Mouse (Mus musculus) forebrain, embryonic 11.5 days (tissue): ENCODE measurements at regions not wholly inside any gene's neighbourhood (a gene's known extent, or its start where the extent isn't known, plus 50 kb on each side); places are given as distances from the start of the nearest gene placed in this dataset.

ENCODE experiments used
- ATAC-seq: fragments of 200-750 bp; cut with Nextera tagmentation; replicated peaks from 2 replicates; pipeline ENCODE4 v1.8.0; 2017; ENCODE audit warnings: moderate TSS enrichment; ENCODE audit not compliant: low FRiP score
- DNase-seq: peaks from one replicate; pipeline ENCODE4 v3.0.0-alpha.2; 2017; ENCODE audit warnings: low spot score
- H3K27ac ChIP-seq: fragments of 300-500 bp; sonication (generic); 2 replicates; pipeline ENCODE4 v1.5.1; 2014; ENCODE audit warnings: low read depth, low read length
- H3K27me3 ChIP-seq: fragments of 300-500 bp; sonication (generic); 2 replicates; pipeline ENCODE4 v1.6.1; 2014; ENCODE audit warnings: mild to moderate bottlenecking, low read length, mixed read lengths; ENCODE audit not compliant: control insufficient read depth, insufficient read depth
- H3K36me3 ChIP-seq: fragments of 300-500 bp; sonication (generic); 2 replicates; pipeline ENCODE4 v1.6.1; 2014; ENCODE audit warnings: mild to moderate bottlenecking, low read length, moderate library complexity, mixed read lengths; ENCODE audit not compliant: control insufficient read depth, insufficient read depth
- H3K4me1 ChIP-seq: fragments of 300-500 bp; sonication (generic); replicated peaks from 2 replicates; pipeline ENCODE4 v1.6.1; 2014; ENCODE audit warnings: low read length, mixed read lengths; ENCODE audit not compliant: control insufficient read depth, insufficient read depth
- H3K4me2 ChIP-seq: fragments of 300-500 bp; sonication (generic); 2 replicates; pipeline ENCODE4 v1.6.1; 2014; ENCODE audit warnings: low read depth, mild to moderate bottlenecking, low read length, moderate library complexity, mixed read lengths; ENCODE audit not compliant: severe bottlenecking
- H3K4me3 ChIP-seq: fragments of 300-500 bp; sonication (generic); 2 replicates; pipeline ENCODE4 v1.5.1; 2014; ENCODE audit warnings: low read depth, low read length
- H3K9ac ChIP-seq: fragments of 300-500 bp; sonication (generic); 2 replicates; pipeline ENCODE4 v1.6.1; 2014; ENCODE audit warnings: low read length
- H3K9me3 ChIP-seq: fragments of 300-500 bp; sonication (generic); 2 replicates; pipeline ENCODE4 v1.6.1; 2016; ENCODE audit warnings: low read length, mixed read lengths; ENCODE audit not compliant: control insufficient read depth
- WGBS: fragments of 180-500 bp; shearing (Covaris S2); extraction: QIAGEN DNeasy Blood & Tissue Kit; methylation state at CpG from one replicate; pipeline ENCODE4 v1.1.7; 2014; 5-methylcytosine and 5-hydroxymethylcytosine counted together

DNA sequence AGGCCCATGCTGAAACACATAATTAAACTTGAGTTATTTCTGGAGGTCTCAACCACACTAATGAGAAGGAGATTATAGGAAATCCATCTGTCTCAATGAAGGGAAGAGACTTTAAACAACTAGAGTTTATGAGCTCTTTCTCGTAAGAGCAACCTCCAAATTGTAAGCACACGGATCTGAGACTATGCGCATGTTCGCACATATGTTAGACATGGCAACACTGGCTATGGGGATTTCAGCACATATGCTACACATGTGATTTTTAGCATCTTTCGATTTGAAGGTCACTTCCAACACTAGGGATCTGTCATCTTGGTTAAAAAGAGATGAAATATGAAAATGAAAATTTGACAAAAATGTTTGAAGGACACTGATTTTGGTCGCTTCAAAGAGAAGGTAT is 105.5 kb upstream of the Spaca1 start:
- Histone ChIP-seq H3K4me2 (no peak overlapping the region), H3K9ac (no peak overlapping the region), H3K4me3 (no peak overlapping the region), H3K9me3 (no peaks in the 10 kb centered on the region), H3K36me3 (no peaks in the 10 kb centered on the region), H3K4me1 (no peaks in the 10 kb centered on the region), H3K27ac (no peak overlapping the region), H3K27me3 (no peaks in the 10 kb centered on the region)
- ATAC-seq (no peak), DNase-seq (no peak)
- WGBS, result 87% methylated on average over 6 of the region's 6 CpGs

DNA sequence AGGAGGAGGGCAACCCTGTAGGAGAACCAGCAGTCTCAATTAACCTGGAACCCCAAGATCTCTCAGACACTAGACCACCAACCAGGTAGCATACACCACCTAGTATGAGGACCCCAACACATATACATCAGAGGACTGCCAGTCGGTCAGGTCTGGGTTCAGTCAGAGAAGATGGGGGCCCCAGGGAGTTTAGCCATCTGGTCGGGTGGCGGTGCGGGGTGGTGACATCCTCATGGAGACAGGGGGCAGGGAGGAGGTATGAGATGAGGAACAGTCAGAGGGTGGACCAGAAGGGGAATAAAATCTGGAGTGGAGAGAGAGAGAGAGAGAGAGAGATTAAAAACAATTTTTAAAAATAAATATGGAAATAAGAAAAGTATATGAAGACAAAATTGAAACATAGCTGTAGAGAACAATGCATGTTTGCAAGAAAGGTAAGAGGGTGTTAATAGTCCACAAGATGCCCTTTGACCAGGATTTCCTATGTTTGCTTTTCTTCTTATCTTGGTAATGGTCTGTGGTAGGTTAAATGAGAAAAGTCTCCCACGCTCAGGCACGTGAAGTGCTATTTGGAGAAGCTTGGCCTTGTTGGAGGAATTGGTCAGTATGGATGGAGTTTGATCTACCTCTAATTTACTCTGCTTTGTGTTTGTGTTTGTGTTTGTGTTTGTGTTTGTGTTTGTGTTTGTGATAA is 108.0 kb upstream of the Spaca1 start:
- no peak overlapping the region for H3K27ac ChIP-seq
- no peak overlapping the region for H3K9ac ChIP-seq
- DNase-seq (no peak), ATAC-seq (no peak)
- no peaks in the 10 kb centered on the region for H3K27me3 ChIP-seq
- H3K36me3 ChIP-seq, result no peaks in the 10 kb centered on the region
- no peaks in the 10 kb centered on the region for H3K9me3 ChIP-seq
- WGBS, result 92% methylated on average over 6 of the region's 6 CpGs
- H3K4me1 ChIP-seq, result no peaks in the 10 kb centered on the region
- H3K4me2 ChIP-seq, result no peak overlapping the region
- no peak overlapping the region for H3K4me3 ChIP-seq

DNA sequence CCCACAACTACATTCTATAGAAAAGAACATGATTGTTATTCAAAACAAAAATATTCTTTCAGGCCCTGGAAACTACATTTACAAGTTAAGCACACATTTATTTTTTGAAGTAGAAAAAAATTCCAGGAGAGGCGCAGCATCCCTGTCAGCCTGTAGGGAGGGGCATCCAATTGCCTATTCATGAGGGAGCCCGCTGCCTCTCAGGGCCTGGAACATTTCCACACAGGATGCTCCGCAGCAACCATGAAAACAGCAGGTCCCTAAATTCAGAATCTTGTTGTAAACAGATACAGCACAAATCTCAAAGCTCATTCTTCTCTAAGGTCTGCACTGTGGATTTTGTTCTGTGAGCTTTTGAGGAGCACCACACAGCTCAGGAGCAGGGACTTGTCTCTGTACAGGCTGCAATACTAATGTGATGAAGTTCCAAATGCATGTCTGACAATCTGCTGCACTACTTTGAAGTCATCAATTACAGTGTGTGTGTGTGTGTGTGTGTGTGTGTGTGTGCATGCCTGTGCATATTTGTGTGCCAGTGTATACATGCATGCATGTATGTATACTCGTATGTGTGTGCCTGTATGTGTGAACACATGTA is 121.4 kb upstream of the Spaca1 start:
- no peak for DNase-seq
- no peaks in the 10 kb centered on the region for H3K4me1 ChIP-seq
- 84% methylated on average over 4 of the region's 4 CpGs for WGBS
- no peak overlapping the region for H3K4me3 ChIP-seq
- H3K36me3 ChIP-seq, result no peaks in the 10 kb centered on the region
- H3K9ac ChIP-seq, result no peak overlapping the region
- no peak for ATAC-seq
- no peak overlapping the region for H3K4me2 ChIP-seq
- no peaks in the 10 kb centered on the region for H3K27me3 ChIP-seq
- no peak overlapping the region for H3K27ac ChIP-seq
- no peaks in the 10 kb centered on the region for H3K9me3 ChIP-seq

DNA sequence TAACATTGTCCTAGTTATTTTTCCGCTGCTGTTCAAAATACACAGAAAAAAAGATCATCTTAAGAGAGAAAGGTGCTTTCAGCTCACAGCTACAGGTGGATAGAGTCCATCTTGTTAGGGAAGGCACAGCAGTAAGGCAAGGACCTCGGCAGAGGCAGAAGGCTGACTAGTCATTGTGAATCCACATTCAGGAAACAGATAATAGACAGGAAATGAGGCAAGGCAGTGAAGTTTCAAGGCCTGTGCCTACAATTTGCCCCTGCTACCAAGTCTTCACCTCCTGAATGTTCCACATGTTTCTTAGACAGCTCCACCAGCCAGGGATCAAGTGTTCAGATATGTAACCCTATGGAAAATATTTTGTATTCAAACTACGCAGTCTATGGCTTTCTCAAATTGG is 122.0 kb upstream of the Spaca1 start:
- no peak for DNase-seq
- no peaks in the 10 kb centered on the region for H3K9me3 ChIP-seq
- H3K27me3 ChIP-seq, result no peaks in the 10 kb centered on the region
- no peaks in the 10 kb centered on the region for H3K36me3 ChIP-seq
- H3K27ac ChIP-seq, result no peak overlapping the region
- no peak overlapping the region for H3K4me3 ChIP-seq
- H3K9ac ChIP-seq, result no peak overlapping the region
- H3K4me2 ChIP-seq, result no peak overlapping the region
- H3K4me1 ChIP-seq, result no peaks in the 10 kb centered on the region
- WGBS, result 89% methylated on average over 3 of the region's 3 CpGs
- ATAC-seq, result no peak

- ATAC-seq (no peak), DNase-seq (no peak)
- H3K9ac ChIP-seq, result no peak overlapping the region
- H3K27ac ChIP-seq, result no peak overlapping the region
- no peak overlapping the region for H3K4me2 ChIP-seq
- H3K9me3 ChIP-seq, result no peaks in the 10 kb centered on the region
- H3K36me3 ChIP-seq, result no peaks in the 10 kb centered on the region
- no peaks in the 10 kb centered on the region for H3K27me3 ChIP-seq
- H3K4me1 ChIP-seq, result no peaks in the 10 kb centered on the region
- H3K4me3 ChIP-seq, result no peak overlapping the region
- WGBS, result 88% methylated on average over 1 of the region's 1 CpGs
These were observed 127.4 kb upstream of the Spaca1 start for GRCm38 (mm10) chr4:34177421-34177820.

DNA sequence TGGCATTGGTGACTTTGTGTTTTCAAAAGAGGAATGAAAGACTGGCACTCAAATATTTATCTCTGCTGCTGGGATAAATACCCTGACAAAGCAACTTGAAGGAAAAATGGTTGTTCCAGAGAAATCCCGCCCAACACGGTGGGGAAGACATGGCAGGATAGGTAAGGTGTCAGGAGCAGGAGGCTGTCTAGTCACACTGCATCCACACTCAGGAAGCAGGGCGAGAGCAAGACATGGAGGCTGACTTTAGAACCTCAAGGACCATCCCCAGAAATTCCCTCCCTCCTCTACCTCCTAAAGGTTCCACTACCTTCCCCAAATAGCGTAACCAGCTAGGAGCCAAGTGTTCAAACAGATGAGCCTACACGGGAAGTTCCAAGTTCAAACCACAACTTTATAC is 136.5 kb upstream of the Spaca1 start:
- Histone ChIP-seq H3K27ac (no peak overlapping the region), H3K4me1 (no peaks in the 10 kb centered on the region), H3K36me3 (no peaks in the 10 kb centered on the region), H3K4me3 (no peak overlapping the region), H3K27me3 (no peaks in the 10 kb centered on the region), H3K9me3 (no peaks in the 10 kb centered on the region), H3K9ac (no peak overlapping the region), H3K4me2 (no peak overlapping the region)
- DNase-seq (no peak), ATAC-seq (no peak)
- 86% methylated on average over 5 of the region's 5 CpGs for WGBS

DNA sequence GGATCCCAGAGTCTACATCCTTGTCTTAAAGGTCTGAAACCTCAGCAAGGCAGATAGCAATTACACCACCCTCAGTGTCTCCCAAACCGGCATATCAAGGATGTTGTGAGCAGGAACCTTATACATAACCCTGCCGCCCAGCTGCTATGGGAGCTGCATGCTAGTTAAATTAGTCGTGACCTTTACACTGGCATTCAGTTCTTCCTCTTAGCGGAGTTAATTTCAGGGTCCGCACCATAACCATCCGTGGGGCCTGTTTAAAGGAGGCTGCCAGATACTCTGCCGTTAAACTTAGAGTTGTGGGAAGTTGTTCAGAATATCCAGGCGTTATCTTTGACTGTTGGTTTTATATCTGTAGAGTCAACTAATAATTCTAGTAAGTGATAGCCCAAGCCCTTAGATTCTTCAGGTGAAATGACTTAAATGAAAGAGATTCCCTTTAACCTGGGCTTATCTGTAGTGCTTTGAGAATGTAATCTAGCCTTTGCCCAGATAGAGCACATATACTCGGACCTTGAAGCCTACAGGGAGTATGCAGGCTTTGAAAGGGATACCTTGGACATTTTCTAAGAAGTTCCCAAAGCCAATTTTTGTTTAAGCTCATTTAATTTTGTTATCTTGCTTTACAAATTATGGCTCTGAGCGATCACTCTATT is 153.3 kb upstream of the Spaca1 start:
- H3K4me3 ChIP-seq, result no peak overlapping the region
- H3K9me3 ChIP-seq, result no peaks in the 10 kb centered on the region
- WGBS, result 85% methylated on average over 10 of the region's 10 CpGs
- no peaks in the 10 kb centered on the region for H3K27me3 ChIP-seq
- no peak overlapping the region for H3K9ac ChIP-seq
- no peaks in the 10 kb centered on the region for H3K36me3 ChIP-seq
- no peaks in the 10 kb centered on the region for H3K4me1 ChIP-seq
- DNase-seq (no peak), ATAC-seq (no peak)
- no peak overlapping the region for H3K27ac ChIP-seq
- H3K4me2 ChIP-seq, result no peak overlapping the region

DNA sequence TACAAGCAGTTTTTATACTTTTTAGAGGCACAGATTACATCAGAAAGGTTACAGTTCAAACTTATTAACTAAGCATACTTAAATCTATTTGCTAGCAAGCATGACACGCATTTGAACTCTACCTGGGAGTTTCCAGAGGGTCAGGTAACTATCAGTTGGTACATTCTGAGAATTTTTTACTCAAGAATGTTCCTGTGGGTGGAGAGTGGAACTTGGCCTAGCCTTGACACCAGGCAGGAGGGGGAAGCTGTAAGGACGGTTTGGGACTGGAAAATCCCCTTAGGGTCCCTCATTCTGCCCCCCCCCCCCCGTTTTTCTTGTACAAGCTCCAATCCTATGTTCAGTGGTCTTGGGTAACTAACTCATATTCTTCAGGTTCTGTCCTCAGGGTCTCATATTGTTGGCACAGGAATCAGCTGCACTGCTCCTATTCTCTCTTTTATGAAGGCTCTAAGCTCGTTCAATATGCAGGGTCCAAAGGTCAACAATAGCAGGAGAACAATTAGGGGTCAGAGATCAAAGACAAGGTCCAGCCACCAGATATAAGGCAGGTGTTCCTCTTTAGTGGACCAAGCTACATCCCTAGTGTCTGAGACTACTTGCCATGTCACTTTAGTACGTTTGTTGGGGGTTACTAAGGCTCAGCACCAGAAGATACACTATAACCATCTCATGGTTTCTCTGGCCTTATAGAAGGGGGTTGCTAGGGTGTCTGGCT is 159.3 kb upstream of the Spaca1 start:
- no peak overlapping the region for H3K27ac ChIP-seq
- H3K9me3 ChIP-seq, result no peaks in the 10 kb centered on the region
- no peak overlapping the region for H3K9ac ChIP-seq
- no peak for DNase-seq
- no peaks in the 10 kb centered on the region for H3K4me1 ChIP-seq
- no peaks in the 10 kb centered on the region for H3K36me3 ChIP-seq
- no peaks in the 10 kb centered on the region for H3K27me3 ChIP-seq
- 69% methylated on average over 5 of the region's 5 CpGs for WGBS
- H3K4me3 ChIP-seq, result no peak overlapping the region
- H3K4me2 ChIP-seq, result no peak overlapping the region
- no peak for ATAC-seq
